Mouse (Mus musculus) retina, adult 2 months (tissue): ENCODE measurements around the gene Ttll3.

ENCODE experiments used
- DNase-seq: peaks from one replicate; pipeline ENCODE4 v3.0.0-alpha.2; 2012; ENCODE audit warnings: low read depth, low spot score

The Ttll3 gene

GRCm38 (mm10) chr6:113455007-113455406 lies 65.9 kb downstream of the Ttll3 start:
- DNase-seq, result no peak

DNA sequence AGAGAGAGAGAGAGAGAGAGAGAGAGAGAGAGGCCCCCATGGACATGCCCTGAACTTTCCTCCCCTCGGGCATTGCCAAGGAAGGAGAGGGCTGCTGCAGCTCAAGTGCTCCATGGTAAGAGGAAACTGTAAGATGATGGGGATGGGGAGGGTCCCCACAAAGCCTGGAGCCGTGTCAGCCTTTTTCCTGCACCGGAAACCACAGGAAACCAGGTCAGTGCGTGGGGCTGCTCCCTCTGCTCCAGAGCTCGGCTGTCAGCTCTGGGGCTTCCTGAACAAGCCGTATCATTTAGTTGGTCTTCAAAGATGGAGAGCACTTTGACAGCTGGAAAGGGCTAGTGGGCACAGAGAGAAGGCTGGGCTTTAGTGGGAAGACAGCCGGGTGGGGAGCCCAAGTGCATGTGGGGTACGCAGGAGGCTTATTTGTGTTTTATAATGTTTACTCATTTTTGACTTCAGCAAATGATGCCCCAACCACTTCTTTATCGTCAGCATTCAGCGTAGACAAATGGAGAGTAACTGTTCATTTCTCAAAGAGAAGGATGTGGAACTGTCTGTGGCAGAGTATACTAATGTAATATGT lies 69.0 kb downstream of the Ttll3 start, which contains the start of gene Il17re:
TSS of gene Il17re (plus strand) at position 533 of the 583 bp plus-strand sequence.
- no peak for DNase-seq

DNA sequence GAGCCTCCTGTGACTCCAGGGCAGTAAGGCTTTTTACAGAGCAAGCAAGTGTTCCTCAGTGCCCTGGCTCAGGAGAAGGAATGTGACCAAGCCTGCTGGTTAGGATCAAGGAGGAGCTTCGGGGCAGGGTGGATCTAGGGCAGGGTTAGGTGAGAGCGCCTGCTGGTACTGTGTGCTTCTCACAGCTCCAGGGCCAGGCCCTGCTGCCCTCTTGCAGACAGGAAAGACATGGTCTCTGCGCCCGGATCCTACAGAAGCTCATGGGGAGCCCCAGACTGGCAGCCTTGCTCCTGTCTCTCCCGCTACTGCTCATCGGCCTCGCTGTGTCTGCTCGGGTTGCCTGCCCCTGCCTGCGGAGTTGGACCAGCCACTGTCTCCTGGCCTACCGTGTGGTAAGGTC lies 69.6 kb downstream of the Ttll3 start:
- DNase-seq, result no peak

DNA sequence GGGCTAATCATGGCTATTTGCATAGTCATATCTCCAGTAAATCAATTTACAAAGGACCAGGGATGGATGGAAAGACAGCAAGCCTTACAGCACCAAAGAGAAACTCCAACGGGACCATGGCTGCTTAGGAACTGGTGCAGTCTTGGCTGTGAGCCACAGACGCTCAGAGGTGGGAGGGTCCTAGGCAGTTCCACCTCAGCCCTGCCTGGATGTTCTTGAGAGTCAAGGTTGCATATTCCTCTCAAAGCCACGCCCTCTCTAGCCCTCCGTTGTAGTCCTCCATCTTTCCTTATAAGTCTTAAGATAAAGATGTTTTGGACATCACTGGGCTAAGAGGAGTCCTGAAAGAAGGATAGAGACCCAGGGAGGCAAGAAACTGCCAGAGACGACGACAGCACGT lies 75.0 kb downstream of the Ttll3 start:
- DNase-seq, result no peak
